Mouse (Mus musculus) hindbrain, postnatal 0 days (tissue): Measurements from ENCODE around the gene Vangl1. TPM values are rescaled to one million over a fixed set of nuclear protein-coding genes. Genes with fewer than 3 reads are reported as not detected.
A peak's percentile ranks its signal among the peaks of the same experiment; 100 is the strongest.

Experiments
- ATAC-seq: fragments of 200-750 bp; cut with Nextera tagmentation; 2 replicates; pipeline ENCODE4 v1.8.0; 2017; ENCODE audit warnings: mild to moderate bottlenecking, moderate TSS enrichment, moderate library complexity
- DNase-seq: peaks from one replicate; pipeline ENCODE4 v3.0.0-alpha.2; 2015; ENCODE audit warnings: low spot score
- H3K27ac ChIP-seq: fragments of 300-500 bp; sonication (generic); 2 replicates; pipeline ENCODE4 v1.5.1; 2014; ENCODE audit warnings: mild to moderate bottlenecking
- H3K27me3 ChIP-seq: fragments of 300-500 bp; sonication (generic); 2 replicates; pipeline ENCODE4 v1.6.1; 2014; ENCODE audit warnings: low read length, mixed read lengths; ENCODE audit not compliant: insufficient read depth
- H3K36me3 ChIP-seq: fragments of 300-500 bp; sonication (generic); 2 replicates; pipeline ENCODE4 v1.6.1; 2014; ENCODE audit warnings: low read length, mixed read lengths; ENCODE audit not compliant: insufficient read depth
- H3K4me1 ChIP-seq: fragments of 300-500 bp; sonication (generic); 2 replicates; pipeline ENCODE4 v1.6.1; 2014; ENCODE audit warnings: antibody characterized with exemption, low read length, mixed read lengths; ENCODE audit not compliant: insufficient read depth
- H3K4me2 ChIP-seq: fragments of 300-500 bp; sonication (generic); 2 replicates; pipeline ENCODE4 v1.6.1; 2014; ENCODE audit warnings: low read depth, mild to moderate bottlenecking, low read length, moderate library complexity, mixed read lengths
- H3K4me3 ChIP-seq: fragments of 300-500 bp; sonication (generic); 2 replicates; pipeline ENCODE4 v1.5.1; 2014; ENCODE audit warnings: low read length
- H3K9ac ChIP-seq: fragments of 300-500 bp; sonication (generic); replicated peaks from 2 replicates; pipeline ENCODE4 v1.6.1; 2014; ENCODE audit warnings: mild to moderate bottlenecking, low read length, moderate library complexity, mixed read lengths
- H3K9me3 ChIP-seq: fragments of 300-500 bp; sonication (generic); 2 replicates; pipeline ENCODE4 v1.6.1; 2016; ENCODE audit warnings: low read length, mixed read lengths
- CTCF ChIP-seq: IDR thresholded peaks from 2 replicates; pipeline ENCODE4 v1.5.1; 2016; ENCODE audit warnings: antibody characterized with exemption, control low read depth, low read depth
- WGBS: fragments of 180-500 bp; shearing (Covaris S2); extraction: QIAGEN DNeasy Blood & Tissue Kit; methylation state at CpG from one replicate; pipeline ENCODE4 v1.1.7; 2014; 5-methylcytosine and 5-hydroxymethylcytosine counted together
- polyA plus RNA-seq: library from polyadenylated mRNA; unstranded; fragments of >200 nt; fragmentation: Nextera tagmentation; extraction: Ambion mirVana; gene quantifications from 2 replicates; pipeline ENCODE4 v1.2.1, GENCODE M21; 2015
- total RNA-seq: library from RNA; depleted of rRNA; stranded (reverse); fragments of >200 nt; gene quantifications from 2 replicates; pipeline ENCODE4 v1.2.3, GENCODE M21; 2014; rRNA removed

Vangl1 gene
- total and polyA plus RNA-seq, 2 experiments from 2014 or later: 7.5 to 13.5 TPM

DNA sequence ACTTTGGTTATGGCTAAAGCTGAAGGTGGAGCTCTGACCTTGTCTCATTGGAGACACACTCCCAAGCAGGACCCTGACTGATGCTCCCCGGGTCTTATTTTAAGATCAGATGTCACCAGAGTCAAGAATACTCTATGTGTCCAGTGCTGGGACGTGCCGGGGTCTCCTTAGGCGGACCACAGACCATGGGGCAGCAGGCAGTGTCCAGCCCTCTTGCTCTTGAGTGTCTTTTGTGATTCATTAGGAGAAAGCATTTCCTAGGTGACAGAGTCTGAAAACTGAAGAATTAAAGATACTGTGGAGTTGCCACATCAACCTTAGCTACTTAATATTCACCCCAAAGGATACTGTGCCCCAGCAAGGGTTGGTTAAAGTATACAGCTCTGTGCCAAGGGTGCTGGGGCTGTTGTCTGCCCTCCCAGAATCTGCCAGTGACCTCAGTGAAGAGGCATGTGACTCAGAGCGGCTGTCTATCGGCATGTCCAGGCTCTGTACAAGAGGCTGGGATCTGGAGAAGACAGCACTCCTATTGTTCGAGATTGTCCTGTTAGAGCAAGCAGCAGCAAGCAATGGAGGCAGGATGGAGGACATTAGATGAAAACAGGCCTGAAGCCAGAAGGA, 92.4 kb downstream of the Vangl1 start:
- peak; percentile 90 for ATAC-seq
- Histone ChIP-seq H3K27me3 (no peaks in the 10 kb centered on the region), H3K27ac (no peak overlapping the region), H3K4me3 (no peak overlapping the region), H3K4me1 (no peaks in the 10 kb centered on the region), H3K9me3 (no peaks in the 10 kb centered on the region), H3K4me2 (no peak overlapping the region), H3K9ac (no peak overlapping the region), H3K36me3 (no peaks in the 10 kb centered on the region)
- 48% methylated on average over 7 of the region's 7 CpGs for WGBS
- TF ChIP-seq CTCF: no peak
- DNase-seq: no peak

GRCm38 (mm10) chr3:102108201-102108600, 96.3 kb downstream of the Vangl1 start:
- H3K36me3 ChIP-seq: no peaks in the 10 kb centered on the region
- no peaks in the 10 kb centered on the region for H3K4me1 ChIP-seq
- no peak overlapping the region for H3K4me2 ChIP-seq
- H3K9ac ChIP-seq: no peak overlapping the region
- ATAC-seq: no peak
- H3K9me3 ChIP-seq: no peaks in the 10 kb centered on the region
- H3K4me3 ChIP-seq: no peak overlapping the region
- whole genome bisulfite sequencing: 54% methylated on average over 3 of the region's 3 CpGs
- no peak for TF ChIP-seq CTCF
- H3K27me3 ChIP-seq: no peaks in the 10 kb centered on the region
- DNase-seq: peak; percentile 40
- H3K27ac ChIP-seq: no peak overlapping the region

- WGBS: 73% methylated on average over 9 of the region's 9 CpGs
- Histone ChIP-seq H3K9me3 (no peaks in the 10 kb centered on the region), H3K36me3 (no peaks in the 10 kb centered on the region), H3K4me2 (no peak overlapping the region), H3K9ac (no peak overlapping the region), H3K4me1 (0 out of 2 replicates have a peak, but pooled peaks cover 4% of the 10 kb centered on the region), H3K27me3 (no peaks in the 10 kb centered on the region), H3K4me3 (no peak overlapping the region), H3K27ac (no peak overlapping the region)
- ATAC-seq: no peak
- no peak for TF ChIP-seq CTCF
- no peak for DNase-seq
Observed at GRCm38 (mm10) chr3:102103811-102104565, 100.5 kb downstream of the Vangl1 start.

Other genes with a start within 250 kb of the Vangl1 start
- gene Nhlh2, start 194.6 kb downstream of the Vangl1 start, total RNA-seq: 30.3 and 31.9 TPM in 2 replicates
- 25.1 and 28.2 TPM in 2 replicates for gene Nhlh2, start 194.6 kb downstream of the Vangl1 start, polyA plus RNA-seq
- 1.4 and 2.0 TPM in 2 replicates for gene Casq2, start 118.3 kb downstream of the Vangl1 start, total RNA-seq
- gene Casq2, start 118.3 kb downstream of the Vangl1 start, polyA plus RNA-seq: 0.56 and 0.92 TPM in 2 replicates